ENCODE assay signal across 23 mouse cellular contexts in genomic region chr2:71796787-71797186, GRCm38 (mm10).
"Had no signal": no experiment of that assay in that cellular context is flagged by ENCODE, and none has a peak within 500 bp of the region (broad histone marks: within the 10 kb centered on the region; RNA-seq: fewer than 3 reads in every experiment).

No protein-coding gene starts in this region.

- H3K4me3 ChIP-seq: heart, adult 2 months; heart, embryonic 13.5 days; heart, embryonic 15.5 days; hindbrain, embryonic 13.5 days; hindbrain, embryonic 15.5 days; limb, embryonic 12.5 days; liver, embryonic 13.5 days; liver, embryonic 15.5 days had no signal

- DNase-seq: gastrocnemius, postnatal 14 days; gastrocnemius, postnatal 36 days; heart, adult 2 months; heart, postnatal 14 days; heart, postnatal 36 days; kidney, adult 11 months; kidney, adult 8-10 months; layer of hippocampus, adult 9-11 months; layer of hippocampus, postnatal 36 days; left cerebral cortex, postnatal 4 days; liver; liver, embryonic 13.5 days; liver, postnatal 0 days; lung, adult 2 months had no signal

- ATAC-seq: hindbrain, postnatal 0 days; liver, postnatal 0 days had no signal

- H3K9ac ChIP-seq: heart, embryonic 13.5 days; heart, embryonic 15.5 days; hindbrain, embryonic 13.5 days; hindbrain, embryonic 15.5 days; limb, embryonic 12.5 days; liver, embryonic 13.5 days; liver, embryonic 15.5 days; liver, postnatal 0 days had no signal

- H3K9me3 ChIP-seq: heart, embryonic 13.5 days; heart, embryonic 15.5 days; hindbrain, embryonic 13.5 days; hindbrain, embryonic 15.5 days; limb, embryonic 12.5 days; liver, embryonic 13.5 days; liver, embryonic 15.5 days had no signal

- H3K4me1 ChIP-seq: liver, embryonic 15.5 days had no signal

- H3K27ac ChIP-seq: heart, adult 2 months; heart, embryonic 13.5 days; heart, embryonic 15.5 days; hindbrain, embryonic 13.5 days; hindbrain, embryonic 15.5 days; hindbrain, postnatal 0 days; kidney, postnatal 0 days; limb, embryonic 12.5 days; liver, embryonic 13.5 days; liver, embryonic 15.5 days had no signal

- H3K36me3 ChIP-seq: heart, embryonic 15.5 days; hindbrain, embryonic 13.5 days; hindbrain, embryonic 15.5 days; limb, embryonic 12.5 days; liver, embryonic 13.5 days; liver, embryonic 15.5 days had no signal

- H3K27me3 ChIP-seq: heart, embryonic 13.5 days; heart, embryonic 15.5 days; hindbrain, embryonic 13.5 days; hindbrain, embryonic 15.5 days; limb, embryonic 12.5 days; liver, embryonic 13.5 days; liver, embryonic 15.5 days had no signal

- H3K4me2 ChIP-seq: heart, embryonic 13.5 days; heart, embryonic 15.5 days; hindbrain, embryonic 13.5 days; hindbrain, embryonic 15.5 days; limb, embryonic 12.5 days; liver, embryonic 11.5 days; liver, embryonic 13.5 days; liver, embryonic 15.5 days had no signal
